Mouse (Mus musculus) forebrain, embryonic 10.5 days (tissue): ENCODE measurements around the gene Klc2. TPM values are rescaled to one million over a fixed set of nuclear protein-coding genes. Genes with fewer than 3 reads are reported as not detected.

Source experiments
- DNase-seq: peaks from one replicate; pipeline ENCODE4 v3.0.0-alpha.2; 2017; ENCODE audit warnings: low spot score; ENCODE audit errors: extremely low spot score
- H3K27ac ChIP-seq: fragments of 300-500 bp; sonication (generic); 2 replicates; pipeline ENCODE4 v1.5.1; 2016; ENCODE audit warnings: mild to moderate bottlenecking
- H3K27me3 ChIP-seq: fragments of 300-500 bp; sonication (generic); 2 replicates; pipeline ENCODE4 v1.6.1; 2016; ENCODE audit warnings: mild to moderate bottlenecking; ENCODE audit not compliant: poor library complexity, severe bottlenecking
- H3K36me3 ChIP-seq: fragments of 300-500 bp; sonication (generic); replicated peaks from 2 replicates; pipeline ENCODE4 v1.6.1; 2016; ENCODE audit warnings: mild to moderate bottlenecking, moderate library complexity
- H3K4me1 ChIP-seq: fragments of 300-500 bp; sonication (generic); 2 replicates; pipeline ENCODE4 v1.6.1; 2016
- H3K4me3 ChIP-seq: fragments of 300-500 bp; sonication (generic); 2 replicates; pipeline ENCODE4 v1.5.1; 2016; ENCODE audit warnings: mild to moderate bottlenecking, moderate library complexity
- H3K9me3 ChIP-seq: fragments of 300-500 bp; sonication (generic); 2 replicates; pipeline ENCODE4 v1.6.1; 2016; ENCODE audit warnings: mild to moderate bottlenecking, moderate library complexity
- WGBS: fragments of 180-500 bp; shearing (Covaris S2); methylation state at CpG from one replicate; pipeline ENCODE4 v1.1.7; 2016; 5-methylcytosine and 5-hydroxymethylcytosine counted together
- polyA plus RNA-seq: library from polyadenylated mRNA; unstranded; fragments of >200 nt; fragmentation: Nextera tagmentation; extraction: Ambion mirVana; gene quantifications from 2 replicates; pipeline ENCODE4 v1.2.1, GENCODE M21; 2016

Klc2 gene
- polyA plus RNA-seq, 1 experiment from 2014 or later, result 27.5 TPM

GRCm38 (mm10) chr19:5067040-5067799 lies 51.1 kb downstream of the Klc2 start:
- H3K4me1 ChIP-seq, result peaks cover 72% of the 10 kb centered on the region
- no peaks in the 10 kb centered on the region for H3K36me3 ChIP-seq
- peaks cover 71% of the 10 kb centered on the region for H3K27me3 ChIP-seq
- DNase-seq, result no peak
- peak overlapping the region; percentile 61 for H3K4me3 ChIP-seq
- H3K9me3 ChIP-seq, result no peaks in the 10 kb centered on the region
- 8% methylated on average over 15 of the region's 15 CpGs for WGBS
- peak overlapping the region; percentile 92 for H3K27ac ChIP-seq

- 74% methylated on average over 7 of the region's 7 CpGs for WGBS
- no peaks in the 10 kb centered on the region for H3K9me3 ChIP-seq
- DNase-seq, result no peak
- no peak overlapping the region for H3K4me3 ChIP-seq
- peaks cover 69% of the 10 kb centered on the region for H3K4me1 ChIP-seq
- no peaks in the 10 kb centered on the region for H3K36me3 ChIP-seq
- peaks cover 52% of the 10 kb centered on the region for H3K27me3 ChIP-seq
- peak overlapping the region; percentile 20; the same call in 1 of the 2 replicates for H3K27ac ChIP-seq
These were observed 53.3 kb downstream of the Klc2 start for GRCm38 (mm10) chr19:5065104-5065503.

DNA sequence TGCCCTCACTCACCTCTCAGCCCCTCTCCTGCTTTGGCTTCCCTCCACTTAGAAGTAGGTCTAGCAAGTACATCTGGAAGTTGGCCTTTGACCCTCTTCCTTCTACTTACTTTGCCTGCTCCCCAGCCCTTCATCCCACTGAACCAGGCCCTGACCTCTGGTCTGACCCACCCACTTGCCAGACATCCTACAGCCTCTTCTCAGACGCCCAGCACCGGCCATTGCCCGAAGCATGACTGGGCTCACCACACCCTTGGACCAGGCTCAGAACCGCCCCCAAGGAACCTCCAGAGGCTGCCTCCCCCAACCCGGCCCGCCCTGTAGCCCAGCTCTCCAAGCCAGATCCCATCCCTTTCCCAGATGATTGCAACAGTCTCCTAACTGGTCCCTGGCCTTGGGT lies 55.9 kb downstream of the Klc2 start:
- H3K27ac ChIP-seq, result peak overlapping the region; percentile 62; the same call in 1 of the 2 replicates
- no peaks in the 10 kb centered on the region for H3K36me3 ChIP-seq
- H3K27me3 ChIP-seq, result peaks cover 36% of the 10 kb centered on the region
- DNase-seq, result no peak
- peaks cover 67% of the 10 kb centered on the region for H3K4me1 ChIP-seq
- WGBS, result 76% methylated on average over 6 of the region's 6 CpGs
- H3K9me3 ChIP-seq, result no peaks in the 10 kb centered on the region
- no peak overlapping the region for H3K4me3 ChIP-seq

DNA sequence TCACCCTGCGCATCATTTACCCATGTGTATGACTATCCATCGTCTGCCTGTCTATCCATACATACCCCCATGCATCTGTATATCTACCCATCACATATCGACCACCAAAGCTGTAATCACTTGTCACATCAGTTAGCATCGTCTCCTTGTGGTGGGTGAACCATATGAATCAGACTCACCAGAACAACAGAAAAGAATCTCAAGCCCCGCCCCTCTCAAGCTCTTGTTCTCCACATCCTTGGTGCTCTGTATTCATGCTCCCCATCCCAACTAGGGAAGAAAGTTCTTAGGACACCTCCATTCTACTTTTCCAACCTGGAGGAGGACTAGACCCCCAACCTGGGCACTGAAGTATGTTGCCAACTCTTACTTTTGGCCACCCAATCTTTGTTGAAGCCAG lies 56.3 kb downstream of the Klc2 start:
- Histone ChIP-seq H3K9me3 (no peaks in the 10 kb centered on the region), H3K4me3 (no peak overlapping the region), H3K27ac (no peak overlapping the region), H3K4me1 (peaks cover 65% of the 10 kb centered on the region), H3K36me3 (no peaks in the 10 kb centered on the region), H3K27me3 (peaks cover 32% of the 10 kb centered on the region)
- no peak for DNase-seq
- 86% methylated on average over 5 of the region's 5 CpGs for WGBS

- H3K4me3 ChIP-seq, result no peak overlapping the region
- no peaks in the 10 kb centered on the region for H3K9me3 ChIP-seq
- no peak for DNase-seq
- no peaks in the 10 kb centered on the region for H3K36me3 ChIP-seq
- WGBS, result 42% methylated on average over 5 of the region's 5 CpGs
- H3K27ac ChIP-seq, result peak overlapping the region; percentile 65
- H3K4me1 ChIP-seq, result peaks cover 71% of the 10 kb centered on the region
- peaks cover 19% of the 10 kb centered on the region for H3K27me3 ChIP-seq
These were observed 57.7 kb downstream of the Klc2 start for GRCm38 (mm10) chr19:5060365-5061330.

GRCm38 (mm10) chr19:5058801-5059771 lies 59.3 kb downstream of the Klc2 start:
- no peaks in the 10 kb centered on the region for H3K9me3 ChIP-seq
- no peaks in the 10 kb centered on the region for H3K36me3 ChIP-seq
- H3K4me1 ChIP-seq, result peaks cover 63% of the 10 kb centered on the region
- H3K4me3 ChIP-seq, result peak overlapping the region; percentile 20; the same call in 1 of the 2 replicates
- DNase-seq, result no peak
- 13% methylated on average over 10 of the region's 10 CpGs for WGBS
- H3K27me3 ChIP-seq, result peaks cover 15% of the 10 kb centered on the region
- peak overlapping the region; percentile 65 for H3K27ac ChIP-seq

GRCm38 (mm10) chr19:5057876-5058775 lies 60.2 kb downstream of the Klc2 start:
- H3K4me1 ChIP-seq, result peaks cover 67% of the 10 kb centered on the region
- WGBS, result 21% methylated on average over 16 of the region's 16 CpGs
- H3K36me3 ChIP-seq, result no peaks in the 10 kb centered on the region
- peaks cover 24% of the 10 kb centered on the region for H3K27me3 ChIP-seq
- H3K27ac ChIP-seq, result peak overlapping the region; percentile 65
- H3K9me3 ChIP-seq, result no peaks in the 10 kb centered on the region
- DNase-seq, result no peak
- H3K4me3 ChIP-seq, result no peak overlapping the region

Other genes starting within 250 kb of the Klc2 start
- 2.0 and 2.2 TPM in 2 replicates for gene Actn3, start 240.7 kb downstream of the Klc2 start, polyA plus RNA-seq
- gene Zdhhc24, start 239.9 kb downstream of the Klc2 start, polyA plus RNA-seq, result 11.5 and 13.2 TPM in 2 replicates
- gene Bbs1, start 211.9 kb downstream of the Klc2 start, polyA plus RNA-seq, result 8.7 and 9.8 TPM in 2 replicates
- gene Dpp3, start 190.3 kb downstream of the Klc2 start, polyA plus RNA-seq, result 193 and 199 TPM in 2 replicates
- 1.4 and 1.7 TPM in 2 replicates for gene Peli3, start 175.4 kb downstream of the Klc2 start, polyA plus RNA-seq
- gene Mrpl11, start 156.4 kb downstream of the Klc2 start, polyA plus RNA-seq, result 153 and 161 TPM in 2 replicates
- gene Npas4, start 128.2 kb downstream of the Klc2 start, polyA plus RNA-seq, result not detected in 2 replicates
- 9.3 and 10.1 TPM in 2 replicates for gene Slc29a2, start 94.7 kb downstream of the Klc2 start, polyA plus RNA-seq
- gene B4gat1, start 79.7 kb downstream of the Klc2 start, polyA plus RNA-seq, result 36.2 and 38.4 TPM in 2 replicates
- gene AC124502.3, start 79.7 kb downstream of the Klc2 start, polyA plus RNA-seq, result 2.8 and 3.6 TPM in 2 replicates
- gene Brms1, start 77.2 kb downstream of the Klc2 start, polyA plus RNA-seq, result 83.0 and 84.2 TPM in 2 replicates
- 2.7 and 3.7 TPM in 2 replicates for gene Rin1, start 68.1 kb downstream of the Klc2 start, polyA plus RNA-seq
- gene Cd248, start 50.5 kb downstream of the Klc2 start, polyA plus RNA-seq, result 15.9 and 17.6 TPM in 2 replicates
- gene Tmem151a, start 33.0 kb downstream of the Klc2 start, polyA plus RNA-seq, result 0.47 and 1.7 TPM in 2 replicates
- gene Yif1a, start 30.0 kb downstream of the Klc2 start, polyA plus RNA-seq, result 67.1 and 74.2 TPM in 2 replicates
- 33.2 and 34.2 TPM in 2 replicates for gene Cnih2, start 20.0 kb downstream of the Klc2 start, polyA plus RNA-seq
- 253 and 255 TPM in 2 replicates for gene Rab1b, start 11.5 kb downstream of the Klc2 start, polyA plus RNA-seq
- gene Pacs1, start 154.6 kb upstream of the Klc2 start, polyA plus RNA-seq, result 21.3 and 22.7 TPM in 2 replicates
- 458 and 482 TPM in 2 replicates for gene Sf3b2, start 176.9 kb upstream of the Klc2 start, polyA plus RNA-seq
- 10.3 and 12.1 TPM in 2 replicates for gene Gal3st3, start 179.8 kb upstream of the Klc2 start, polyA plus RNA-seq
- not detected in 2 replicates for gene Catsper1, start 217.2 kb upstream of the Klc2 start, polyA plus RNA-seq
- 0.56 TPM in 1 of 2 replicates, not detected in the other for gene Cst6, start 231.0 kb upstream of the Klc2 start, polyA plus RNA-seq
- gene Eif1ad, start 248.2 kb upstream of the Klc2 start, polyA plus RNA-seq, result 90.6 and 95.3 TPM in 2 replicates
- gene Banf1, start 248.6 kb upstream of the Klc2 start, polyA plus RNA-seq, result 614 and 621 TPM in 2 replicates